Mouse (Mus musculus) olfactory bulb, adult 2 months (tissue): ENCODE measurements at regions not wholly inside any gene's neighbourhood (a gene's known extent, or its start where the extent isn't known, plus 50 kb on each side); places are given as distances from the start of the nearest gene placed in this dataset.

Experiments used
- H3K27ac ChIP-seq: fragments of 200-500 bp; 2 replicates; pipeline ENCODE4 v1.5.1; 2012; ENCODE audit warnings: low read depth, low read length; ENCODE audit not compliant: insufficient read depth
- H3K4me1 ChIP-seq: fragments of 200-500 bp; 2 replicates; pipeline ENCODE4 v1.6.1; 2012; ENCODE audit warnings: low read length; ENCODE audit not compliant: control insufficient read depth, insufficient read depth
- H3K4me3 ChIP-seq: fragments of 200-500 bp; 2 replicates; pipeline ENCODE4 v1.5.1; 2012; ENCODE audit warnings: mild to moderate bottlenecking, low read depth, low read length, moderate library complexity; ENCODE audit not compliant: insufficient read depth
- CTCF ChIP-seq: fragments of 200-500 bp; IDR thresholded peaks from 2 replicates; pipeline ENCODE4 v1.5.1; 2012; ENCODE audit warnings: low read depth, mild to moderate bottlenecking, low read length, moderate library complexity; ENCODE audit not compliant: insufficient read depth
- POLR2A ChIP-seq: fragments of 200-500 bp; IDR thresholded peaks from 2 replicates; pipeline ENCODE4 v1.6.1; 2012; ENCODE audit warnings: mild to moderate bottlenecking, low read depth, low read length, moderate library complexity; ENCODE audit not compliant: insufficient read depth
- whole genome bisulfite sequencing: fragments of 180-500 bp; shearing (Covaris S2); methylation state at CpG from one replicate; pipeline ENCODE4 v1.1.7; 2018; 5-methylcytosine and 5-hydroxymethylcytosine counted together

- 78% methylated on average over 2 of the region's 2 CpGs for WGBS
- Histone ChIP-seq H3K27ac (no peak overlapping the region), H3K4me3 (no peak overlapping the region), H3K4me1 (peaks cover 3% of the 10 kb centered on the region; the same call in 1 of the 2 replicates)
- TF ChIP-seq POLR2A (no peak), CTCF (no peak)
Measured at GRCm38 (mm10) chr7:136127576-136127975, 411.4 kb upstream of the Mki67 start.

GRCm38 (mm10) chr7:136129721-136130123, 413.6 kb upstream of the Mki67 start:
- TF ChIP-seq CTCF: no peak
- no peak for TF ChIP-seq POLR2A
- Histone ChIP-seq H3K4me1 (peaks cover 3% of the 10 kb centered on the region; the same call in 1 of the 2 replicates), H3K4me3 (no peak overlapping the region), H3K27ac (no peak overlapping the region)
- 65% methylated on average over 7 of the region's 7 CpGs for WGBS

- Histone ChIP-seq H3K4me1 (peaks cover 3% of the 10 kb centered on the region; the same call in 1 of the 2 replicates), H3K27ac (no peak overlapping the region), H3K4me3 (no peak overlapping the region)
- 42% methylated on average over 10 of the region's 10 CpGs for WGBS
- TF ChIP-seq POLR2A (no peak), CTCF (no peak)
Measured at GRCm38 (mm10) chr7:136130666-136131239, 414.6 kb upstream of the Mki67 start.

DNA sequence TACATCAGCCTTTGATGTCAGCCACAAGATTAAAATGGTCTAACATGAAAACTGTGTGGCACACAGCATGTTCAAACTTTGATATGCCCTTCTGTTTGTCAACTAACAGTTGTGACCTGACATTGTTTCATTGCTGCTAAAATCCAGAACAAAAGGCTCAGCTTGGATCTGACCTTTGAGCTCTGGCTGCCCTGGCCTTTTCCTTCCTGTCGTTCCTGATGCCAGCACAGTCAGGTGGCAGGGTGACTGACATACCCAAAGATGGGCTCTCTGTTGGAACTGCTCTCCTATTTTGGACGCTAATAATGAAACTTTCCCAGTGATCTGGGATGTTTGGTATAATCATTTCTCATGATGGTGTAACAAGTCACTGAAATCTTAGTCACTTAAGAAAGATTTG, 416.8 kb upstream of the Mki67 start:
- no peak overlapping the region for H3K27ac ChIP-seq
- H3K4me3 ChIP-seq: no peak overlapping the region
- 84% methylated on average over 2 of the region's 2 CpGs for WGBS
- no peak for TF ChIP-seq CTCF
- no peak for TF ChIP-seq POLR2A
- H3K4me1 ChIP-seq: peaks cover 3% of the 10 kb centered on the region; the same call in 1 of the 2 replicates

DNA sequence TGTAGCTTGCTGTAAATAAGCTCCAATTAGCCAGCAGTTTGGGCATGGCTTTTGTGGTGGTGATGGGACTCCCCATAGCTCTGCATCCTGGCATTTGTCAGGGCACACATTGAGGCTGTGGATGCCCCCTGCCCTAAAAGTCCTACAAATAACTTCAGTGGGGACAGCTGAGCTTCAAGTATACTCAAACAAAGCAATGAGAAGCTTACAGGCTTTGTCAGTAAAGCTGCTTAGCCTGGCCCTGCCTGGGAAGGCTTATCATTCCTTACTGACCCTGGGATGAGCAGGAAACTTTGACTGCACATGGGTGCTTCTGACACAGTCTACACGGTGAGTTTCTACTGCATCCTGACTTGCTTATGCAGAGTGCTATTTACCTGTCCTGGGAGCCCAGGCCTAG, 420.5 kb upstream of the Mki67 start:
- WGBS: 85% methylated on average over 1 of the region's 1 CpGs
- H3K4me1 ChIP-seq: no peaks in the 10 kb centered on the region
- TF ChIP-seq POLR2A (no peak), CTCF (no peak)
- no peak overlapping the region for H3K27ac ChIP-seq
- no peak overlapping the region for H3K4me3 ChIP-seq

DNA sequence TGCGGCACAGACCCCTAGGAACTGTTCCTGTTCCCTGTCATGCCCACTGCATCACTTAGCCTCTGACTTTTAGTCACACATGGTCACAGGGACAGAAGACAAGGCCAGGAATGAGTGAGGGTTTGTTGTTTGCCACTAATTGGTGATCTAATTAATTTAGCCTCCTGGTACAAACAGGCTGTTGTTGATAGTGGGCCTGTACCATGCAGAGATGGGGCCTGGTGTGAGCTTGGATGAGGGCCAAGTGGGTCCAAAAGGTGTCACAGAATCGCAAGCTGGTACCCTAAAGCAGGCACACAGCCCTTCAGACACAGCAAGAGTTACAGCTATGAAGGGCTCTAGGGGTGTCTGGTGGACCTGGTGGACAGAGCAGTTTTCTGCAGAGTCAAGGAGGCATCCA, 421.2 kb upstream of the Mki67 start:
- no peak overlapping the region for H3K27ac ChIP-seq
- TF ChIP-seq POLR2A (no peak), CTCF (no peak)
- WGBS: 94% methylated on average over 2 of the region's 2 CpGs
- no peak overlapping the region for H3K4me3 ChIP-seq
- H3K4me1 ChIP-seq: no peaks in the 10 kb centered on the region

GRCm38 (mm10) chr7:136137831-136138602, 421.9 kb upstream of the Mki67 start:
- no peak for TF ChIP-seq CTCF
- TF ChIP-seq POLR2A: no peak
- 77% methylated on average over 15 of the region's 15 CpGs for WGBS

GRCm38 (mm10) chr7:136142832-136143231, 426.7 kb upstream of the Mki67 start:
- Histone ChIP-seq H3K4me1 (no peaks in the 10 kb centered on the region), H3K4me3 (no peak overlapping the region), H3K27ac (no peak overlapping the region)
- TF ChIP-seq CTCF (no peak), POLR2A (no peak)

More at GRCm38 (mm10) chr7:136137831-136138602, 421.9 kb upstream of the Mki67 start:
- Histone ChIP-seq H3K4me3 (no peak overlapping the region), H3K4me1 (no peaks in the 10 kb centered on the region), H3K27ac (no peak overlapping the region)

GRCm38 (mm10) chr7:136150196-136150595, 434.0 kb upstream of the Mki67 start:
- H3K4me3 ChIP-seq: no peak overlapping the region
- H3K4me1 ChIP-seq: no peaks in the 10 kb centered on the region
- H3K27ac ChIP-seq: no peak overlapping the region
- TF ChIP-seq CTCF (no peak), POLR2A (no peak)
- 77% methylated on average over 5 of the region's 5 CpGs for WGBS
